Mouse (Mus musculus): ENCODE data around the gene Stxbp1. TPM values are rescaled to one million over a fixed set of nuclear protein-coding genes. Genes with fewer than 3 reads are reported as not detected.

Gene Stxbp1
- total RNA-seq, 2 experiments from 2014 or later: 10.4 to 47.7 TPM

- ATAC-seq (replicated peaks; ENCODE audit: low FRiP score, low TSS enrichment, poor library complexity, severe bottlenecking): peak; percentile 47; the same call in 1 of the 2 replicates
These were observed 792 bp downstream of the Stxbp1 start for GRCm38 (mm10) chr2:32846101-32846804.

GRCm38 (mm10) chr2:32845572-32846100, 1.4 kb downstream of the Stxbp1 start:
- ATAC-seq (replicated peaks; ENCODE audit: low FRiP score, low TSS enrichment, poor library complexity, severe bottlenecking): no peak

GRCm38 (mm10) chr2:32842558-32842957, 4.5 kb downstream of the Stxbp1 start:
- ATAC-seq (replicated peaks; ENCODE audit: low FRiP score, low TSS enrichment, poor library complexity, severe bottlenecking): no peak

- ATAC-seq (replicated peaks; ENCODE audit: low FRiP score, low TSS enrichment, poor library complexity, severe bottlenecking): no peak
These were observed 5.9 kb downstream of the Stxbp1 start for GRCm38 (mm10) chr2:32841099-32841498.

- no peak for ATAC-seq (replicated peaks; ENCODE audit: low FRiP score, low TSS enrichment, poor library complexity, severe bottlenecking)
These were observed 7.8 kb downstream of the Stxbp1 start for GRCm38 (mm10) chr2:32839261-32839660.

- ATAC-seq (replicated peaks; ENCODE audit: low FRiP score, low TSS enrichment, poor library complexity, severe bottlenecking): no peak
These were observed 8.7 kb downstream of the Stxbp1 start for GRCm38 (mm10) chr2:32838147-32838884.

- ATAC-seq (replicated peaks; ENCODE audit: low FRiP score, low TSS enrichment, poor library complexity, severe bottlenecking): no peak
These were observed 11.5 kb downstream of the Stxbp1 start for GRCm38 (mm10) chr2:32835588-32835987.

- ATAC-seq (replicated peaks; ENCODE audit: low FRiP score, low TSS enrichment, poor library complexity, severe bottlenecking): no peak
These were observed 12.5 kb downstream of the Stxbp1 start for GRCm38 (mm10) chr2:32834496-32834895.

- peak; percentile 86 for ATAC-seq (replicated peaks; ENCODE audit: low FRiP score, low TSS enrichment, poor library complexity, severe bottlenecking)
These were observed 17.9 kb downstream of the Stxbp1 start for GRCm38 (mm10) chr2:32828979-32829676.

- no peak for ATAC-seq (replicated peaks; ENCODE audit: low FRiP score, low TSS enrichment, poor library complexity, severe bottlenecking)
These were observed 21.2 kb downstream of the Stxbp1 start for GRCm38 (mm10) chr2:32825796-32826195.

- no peak for ATAC-seq (replicated peaks; ENCODE audit: low FRiP score, low TSS enrichment, poor library complexity, severe bottlenecking)
These were observed 22.3 kb downstream of the Stxbp1 start for GRCm38 (mm10) chr2:32824778-32825177.

GRCm38 (mm10) chr2:32824181-32824580, 22.9 kb downstream of the Stxbp1 start:
- no peak for ATAC-seq (replicated peaks; ENCODE audit: low FRiP score, low TSS enrichment, poor library complexity, severe bottlenecking)

GRCm38 (mm10) chr2:32823579-32824154, 23.4 kb downstream of the Stxbp1 start:
- no peak for ATAC-seq (replicated peaks; ENCODE audit: low FRiP score, low TSS enrichment, poor library complexity, severe bottlenecking)

- ATAC-seq (replicated peaks; ENCODE audit: low FRiP score, low TSS enrichment, poor library complexity, severe bottlenecking): no peak
These were observed 23.9 kb downstream of the Stxbp1 start for GRCm38 (mm10) chr2:32823153-32823552.

- no peak for ATAC-seq (replicated peaks; ENCODE audit: low FRiP score, low TSS enrichment, poor library complexity, severe bottlenecking)
These were observed 24.4 kb downstream of the Stxbp1 start for GRCm38 (mm10) chr2:32822643-32823042.

GRCm38 (mm10) chr2:32821041-32821802, 25.8 kb downstream of the Stxbp1 start:
- ATAC-seq (replicated peaks; ENCODE audit: low FRiP score, low TSS enrichment, poor library complexity, severe bottlenecking): peak; percentile 88

GRCm38 (mm10) chr2:32818208-32818607, 28.8 kb downstream of the Stxbp1 start:
- ATAC-seq (replicated peaks; ENCODE audit: low FRiP score, low TSS enrichment, poor library complexity, severe bottlenecking): no peak

GRCm38 (mm10) chr2:32817589-32817988, 29.5 kb downstream of the Stxbp1 start:
- no peak for ATAC-seq (replicated peaks; ENCODE audit: low FRiP score, low TSS enrichment, poor library complexity, severe bottlenecking)

GRCm38 (mm10) chr2:32816946-32817581, 30.0 kb downstream of the Stxbp1 start:
- ATAC-seq (replicated peaks; ENCODE audit: low FRiP score, low TSS enrichment, poor library complexity, severe bottlenecking): no peak
